Mouse (Mus musculus) ES-E14 (cell line): ENCODE measurements around the gene Pgr. TPM values are rescaled to one million over a fixed set of nuclear protein-coding genes. Genes with fewer than 3 reads are reported as not detected.

Experiments
- DNase-seq: peaks from one replicate; pipeline ENCODE4 v3.0.0-alpha.2; 2013; ENCODE audit warnings: low read depth, low spot score
- H3K27ac ChIP-seq: 2 replicates; pipeline ENCODE4 v1.5.1; 2012; ENCODE audit warnings: low read depth, mild to moderate bottlenecking, low read length, moderate library complexity, mixed read lengths; ENCODE audit not compliant: poor library complexity, insufficient read depth, severe bottlenecking
- H3K36me3 ChIP-seq: 2 replicates; pipeline ENCODE4 v1.6.1; 2012; ENCODE audit warnings: mild to moderate bottlenecking, low read length, moderate library complexity, mixed read lengths; ENCODE audit not compliant: control insufficient read depth, poor library complexity, insufficient read depth, severe bottlenecking
- H3K4me1 ChIP-seq, 2 experiments: fragments of 150-350 bp in 1 of 2; sonication (generic) in 1 of 2; 2 replicates each; pipeline ENCODE4 v1.6.1; 2012; ENCODE audit warnings: low read length in 2 of 2, mild to moderate bottlenecking in 1 of 2, mixed read lengths in 1 of 2; ENCODE audit not compliant: control insufficient read depth in 2 of 2, insufficient read depth in 2 of 2, poor library complexity in 1 of 2
- H3K4me3 ChIP-seq, 2 experiments: fragments of 150-350 bp in 1 of 2; sonication (generic) in 1 of 2; 2 replicates each; pipeline ENCODE4 v1.5.1; 2012; ENCODE audit warnings: low read length in 2 of 2, low read depth in 1 of 2, mild to moderate bottlenecking in 1 of 2, mixed read lengths in 1 of 2; ENCODE audit not compliant: insufficient read depth in 1 of 2, poor library complexity in 1 of 2, severe bottlenecking in 1 of 2
- H3K9ac ChIP-seq: 2 replicates; pipeline ENCODE4 v1.6.1; 2012; ENCODE audit warnings: low read depth, mild to moderate bottlenecking, low read length, mixed read lengths; ENCODE audit not compliant: poor library complexity, insufficient read depth, severe bottlenecking
- H3K9me3 ChIP-seq: fragments of 150-350 bp; sonication (generic); 2 replicates; pipeline ENCODE4 v1.6.1; 2012; ENCODE audit warnings: low read depth, mild to moderate bottlenecking, low read length; ENCODE audit not compliant: control insufficient read depth, insufficient read depth
- CHD2 ChIP-seq: IDR thresholded peaks from 2 replicates; pipeline ENCODE4 v1.6.1; 2014; ENCODE audit warnings: mild to moderate bottlenecking, low read depth, low read length, inconsistent platforms
- HCFC1 ChIP-seq: IDR thresholded peaks from 2 replicates; pipeline ENCODE4 v1.6.1; 2012; ENCODE audit warnings: low read length, inconsistent platforms, borderline replicate concordance; ENCODE audit not compliant: insufficient read depth
- MAFK ChIP-seq: IDR thresholded peaks from 2 replicates; pipeline ENCODE4 v1.6.1; 2014; ENCODE audit warnings: mild to moderate bottlenecking, low read depth, low read length, inconsistent platforms; ENCODE audit not compliant: insufficient read depth
- ZC3H11A ChIP-seq: IDR thresholded peaks from 2 replicates; pipeline ENCODE4 v1.6.1; 2012; ENCODE audit warnings: low read depth, mild to moderate bottlenecking, inconsistent platforms, low read length, borderline replicate concordance
- ZNF384 ChIP-seq: IDR thresholded peaks from 2 replicates; pipeline ENCODE4 v1.6.1; 2012; ENCODE audit warnings: low read depth, low read length, inconsistent platforms
- in situ Hi-C, 2 experiments: fragments of 600-800 bp; cut with MboI; formaldehyde crosslinking; loops; one replicate each; pipeline ENCODE4 v1.15.1; 2025; ENCODE audit warnings: low sequenced_read_pairs in 2 of 2, inconsistent platforms in 1 of 2; ENCODE audit not compliant: unreplicated experiment in 2 of 2
- total RNA-seq: library from RNA; depleted of rRNA; stranded (reverse); fragments of 300-350 nt; gene quantifications from 2 replicates; pipeline ENCODE4 v1.2.3, GENCODE M21; 2012

The Pgr gene
- total RNA-seq, 1 experiment: 0.27 TPM

DNA sequence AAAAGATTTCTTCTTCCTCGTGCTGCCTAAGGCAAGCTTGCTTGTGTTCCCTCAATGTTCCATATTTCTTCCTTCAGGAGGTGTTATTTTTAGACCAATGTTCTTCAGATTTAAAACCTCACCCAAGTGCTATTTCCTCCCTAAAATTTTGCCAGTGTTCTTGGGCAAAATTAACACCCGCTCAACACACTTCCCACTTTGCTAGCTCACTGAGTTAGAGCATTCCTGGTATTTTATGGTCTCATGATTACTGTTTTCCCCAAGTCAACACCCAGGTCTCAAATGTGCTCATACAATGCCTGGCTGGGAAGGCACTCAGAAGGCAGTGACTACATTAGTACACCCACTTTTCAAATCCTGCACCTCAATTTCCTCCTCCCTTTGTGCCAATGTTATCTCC, 27.9 kb downstream of the Pgr start:
- in situ Hi-C loops: loop anchor here in 1 of 2 experiments (25.0 kb wide), 1 partner anchor 690 kb away; no protein-coding TSS in a partner anchor
- no peak overlapping the region for H3K27ac ChIP-seq

DNA sequence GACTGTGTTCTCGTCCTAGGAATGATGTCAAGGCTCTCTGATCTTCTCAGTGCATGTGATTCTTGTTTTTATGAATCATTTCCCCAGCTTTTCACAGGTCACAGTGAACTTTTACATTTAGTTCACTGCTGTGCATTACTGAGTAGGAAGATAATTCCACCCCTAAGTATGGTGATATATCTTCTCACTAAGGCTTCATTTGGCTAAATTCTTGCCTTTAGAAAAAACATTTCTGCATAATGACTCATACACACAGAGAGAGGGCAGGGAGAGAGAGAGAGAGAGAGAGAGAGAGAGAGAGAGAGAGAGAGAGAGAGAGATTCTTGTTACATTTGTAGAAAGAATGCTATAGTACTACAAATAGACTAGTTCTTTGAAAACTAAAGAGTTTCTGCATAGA, 38.1 kb downstream of the Pgr start:
- H3K9me3 ChIP-seq: no peaks in the 10 kb centered on the region
- no peaks in the 10 kb centered on the region for H3K36me3 ChIP-seq
- in situ Hi-C loops: loop anchor here in 1 of 2 experiments (25.0 kb wide), 1 partner anchor 700 kb away; no protein-coding TSS in a partner anchor
- H3K27ac ChIP-seq: no peak overlapping the region
- no peaks in the 10 kb centered on the region for H3K4me1 ChIP-seq
- DNase-seq: no peak
- no peak overlapping the region for H3K4me3 ChIP-seq
- no peak overlapping the region for H3K9ac ChIP-seq
- TF ChIP-seq CHD2 (no peak), ZNF384 (no peak), ZC3H11A (no peak), HCFC1 (no peak), MAFK (no peak)

More for the DNA sequence above, 27.9 kb downstream of the Pgr start:
- Histone ChIP-seq H3K4me1 (no peaks in the 10 kb centered on the region), H3K36me3 (no peaks in the 10 kb centered on the region), H3K4me3 (no peak overlapping the region), H3K9ac (no peak overlapping the region), H3K9me3 (no peaks in the 10 kb centered on the region)
- no peak for DNase-seq
- no peak for TF ChIP-seq HCFC1
- no peak for TF ChIP-seq ZNF384
- TF ChIP-seq ZC3H11A: no peak
- TF ChIP-seq CHD2: no peak
- TF ChIP-seq MAFK: no peak

GRCm38 (mm10) chr9:8953306-8953705, 53.7 kb downstream of the Pgr start:
- DNase-seq: no peak
- H3K4me3 ChIP-seq: no peak overlapping the region
- no peak overlapping the region for H3K27ac ChIP-seq
- TF ChIP-seq HCFC1: no peak
- TF ChIP-seq MAFK: no peak
- no peak for TF ChIP-seq ZNF384
- no peak for TF ChIP-seq ZC3H11A
- no peak for TF ChIP-seq CHD2
- no peaks in the 10 kb centered on the region for H3K9me3 ChIP-seq
- no peak overlapping the region for H3K9ac ChIP-seq
- in situ Hi-C loops: no loop called here
- no peaks in the 10 kb centered on the region for H3K4me1 ChIP-seq
- no peaks in the 10 kb centered on the region for H3K36me3 ChIP-seq

GRCm38 (mm10) chr9:8964512-8965133, 65.0 kb downstream of the Pgr start:
- TF ChIP-seq MAFK (no peak), ZC3H11A (peak; percentile 98), HCFC1 (no peak)
- Histone ChIP-seq H3K4me1 (no peaks in the 10 kb centered on the region), H3K9me3 (no peaks in the 10 kb centered on the region), H3K9ac (no peak overlapping the region), H3K27ac (no peak overlapping the region), H3K4me3 (no peak overlapping the region), H3K36me3 (no peaks in the 10 kb centered on the region)
- DNase-seq: peak; percentile 54
- in situ Hi-C loops: loop anchor here (10.0 kb wide), 1 partner anchor 270 kb away; no protein-coding TSS in a partner anchor

DNA sequence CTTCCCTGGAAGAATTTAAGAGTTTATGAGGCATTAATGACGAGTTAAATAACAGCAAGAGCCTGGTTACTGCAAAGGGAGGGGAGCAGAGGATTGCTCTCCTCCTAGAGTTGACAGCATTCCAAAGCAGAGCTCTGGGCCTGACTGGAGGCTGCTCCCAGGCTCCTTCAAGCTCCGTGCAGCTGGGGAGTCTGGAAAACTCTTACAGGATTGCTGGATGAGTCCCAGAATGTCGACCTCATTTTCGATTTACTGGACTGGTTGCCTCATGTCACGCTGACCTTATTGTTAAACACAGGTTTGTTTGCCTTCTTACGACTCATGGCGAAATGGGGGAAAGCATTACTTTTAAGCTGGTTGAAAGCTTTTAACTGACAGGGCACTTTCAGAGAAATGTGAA, 70.6 kb downstream of the Pgr start:
- TF ChIP-seq ZNF384 (no peak), HCFC1 (no peak), CHD2 (no peak), ZC3H11A (no peak), MAFK (no peak)
- Histone ChIP-seq H3K27ac (no peak overlapping the region), H3K36me3 (no peaks in the 10 kb centered on the region), H3K9me3 (no peaks in the 10 kb centered on the region), H3K4me3 (no peak overlapping the region), H3K9ac (no peak overlapping the region), H3K4me1 (no peaks in the 10 kb centered on the region)
- no peak for DNase-seq
- in situ Hi-C loops: no loop called here
